1 mouse cellular context compared by ENCODE assay signal in the genomic region with DNA sequence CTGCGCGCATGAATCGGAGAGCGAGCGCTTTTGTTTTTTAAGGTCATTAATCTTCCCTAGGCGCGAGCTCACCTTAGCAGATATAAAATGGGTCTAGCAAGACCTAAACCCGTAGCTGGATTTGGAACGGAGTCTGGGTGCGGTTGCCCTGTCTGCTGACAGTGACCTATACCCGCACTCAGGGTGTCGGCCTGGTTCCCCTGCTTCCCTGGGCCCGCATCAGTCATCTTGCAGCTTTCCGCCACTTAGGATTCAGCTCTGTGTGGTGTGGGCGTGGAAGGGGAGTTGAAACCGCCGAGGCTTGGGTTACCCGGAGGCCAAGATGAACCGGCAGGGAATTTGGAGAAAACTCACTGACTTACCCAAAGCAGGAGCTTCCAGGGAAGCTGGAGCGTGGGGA.
TF ChIP-seq lines count a peak whose summit lies in the region.

No protein-coding gene starts in this region.

TF ChIP-seq in MEL, 35 proteins besides CTCF, POLR2A, EP300 and RAD21:
- TF ChIP-seq POLR2AphosphoS5 (IDR thresholded peaks at IDR 0.05; ENCODE audit: borderline replicate concordance, low read depth, low read length) (no peak), TBP (IDR thresholded peaks at IDR 0.05; ENCODE audit: low read depth, low read length) (0 out of 2 replicates have a peak, but pooled peaks have one; percentile 2)
